Mouse (Mus musculus) heart, postnatal 0 days (tissue): ENCODE measurements around the gene Il17f. TPM values are rescaled to one million over a fixed set of nuclear protein-coding genes. Genes with fewer than 3 reads are reported as not detected.
"Not testable (repeated sequence)": the region's sequence is repeated elsewhere in the genome, so short reads cannot be mapped to it uniquely, and the experiment has no call there.

Experiments used
- ATAC-seq: fragments of 200-750 bp; cut with Nextera tagmentation; 2 replicates; pipeline ENCODE4 v1.8.0; 2017; ENCODE audit warnings: low read depth, moderate number of reproducible peaks, moderate library complexity; ENCODE audit not compliant: insufficient read depth
- DNase-seq: peaks from one replicate; pipeline ENCODE4 v3.0.0-alpha.2; 2016; ENCODE audit warnings: low spot score
- H3K27ac ChIP-seq: fragments of 300-500 bp; sonication (generic); 2 replicates; pipeline ENCODE4 v1.5.1; 2014; ENCODE audit warnings: low read depth, mild to moderate bottlenecking
- H3K27me3 ChIP-seq: fragments of 300-500 bp; sonication (generic); 2 replicates; pipeline ENCODE4 v1.6.1; 2014; ENCODE audit warnings: low read length, mixed read lengths; ENCODE audit not compliant: control insufficient read depth, insufficient read depth
- H3K36me3 ChIP-seq: fragments of 300-500 bp; sonication (generic); replicated peaks from 2 replicates; pipeline ENCODE4 v1.6.1; 2014; ENCODE audit warnings: low read length, mixed read lengths; ENCODE audit not compliant: control insufficient read depth, insufficient read depth
- H3K4me1 ChIP-seq: fragments of 300-500 bp; sonication (generic); 2 replicates; pipeline ENCODE4 v1.6.1; 2014; ENCODE audit warnings: antibody characterized with exemption; ENCODE audit not compliant: control insufficient read depth, insufficient read depth
- H3K4me2 ChIP-seq: fragments of 300-500 bp; sonication (generic); 2 replicates; pipeline ENCODE4 v1.6.1; 2014; ENCODE audit warnings: low read depth, mild to moderate bottlenecking, low read length, moderate library complexity
- H3K4me3 ChIP-seq: fragments of 300-500 bp; sonication (generic); 2 replicates; pipeline ENCODE4 v1.5.1; 2014; ENCODE audit warnings: low read depth, low read length
- H3K9ac ChIP-seq: fragments of 300-500 bp; sonication (generic); replicated peaks from 2 replicates; pipeline ENCODE4 v1.6.1; 2014; ENCODE audit warnings: low read depth, low read length, mixed read lengths
- H3K9me3 ChIP-seq: fragments of 300-500 bp; sonication (generic); replicated peaks from 2 replicates; pipeline ENCODE4 v1.6.1; 2016; ENCODE audit warnings: low read length; ENCODE audit not compliant: control insufficient read depth
- CTCF ChIP-seq: IDR thresholded peaks from 2 replicates; pipeline ENCODE4 v1.5.1; 2016; ENCODE audit warnings: antibody characterized with exemption, control low read depth, low read depth
- EP300 ChIP-seq: IDR thresholded peaks from 2 replicates; pipeline ENCODE4 v1.6.1; 2016; ENCODE audit warnings: antibody characterized with exemption, low read depth
- WGBS: fragments of 180-500 bp; shearing (Covaris S2); extraction: QIAGEN DNeasy Blood & Tissue Kit; methylation state at CpG from one replicate; pipeline ENCODE4 v1.1.7; 2014; 5-methylcytosine and 5-hydroxymethylcytosine counted together
- polyA plus RNA-seq: library from polyadenylated mRNA; unstranded; fragments of >200 nt; fragmentation: Nextera tagmentation; extraction: Ambion mirVana; gene quantifications from 2 replicates; pipeline ENCODE4 v1.2.1, GENCODE M21; 2015
- total RNA-seq: library from RNA; depleted of rRNA; stranded (reverse); fragments of >200 nt; gene quantifications from 2 replicates; pipeline ENCODE4 v1.2.3, GENCODE M21; 2014; ENCODE audit warnings: low replicate concordance

The Il17f gene
- total and polyA plus RNA-seq, 2 experiments from 2014 or later, result not detected

DNA sequence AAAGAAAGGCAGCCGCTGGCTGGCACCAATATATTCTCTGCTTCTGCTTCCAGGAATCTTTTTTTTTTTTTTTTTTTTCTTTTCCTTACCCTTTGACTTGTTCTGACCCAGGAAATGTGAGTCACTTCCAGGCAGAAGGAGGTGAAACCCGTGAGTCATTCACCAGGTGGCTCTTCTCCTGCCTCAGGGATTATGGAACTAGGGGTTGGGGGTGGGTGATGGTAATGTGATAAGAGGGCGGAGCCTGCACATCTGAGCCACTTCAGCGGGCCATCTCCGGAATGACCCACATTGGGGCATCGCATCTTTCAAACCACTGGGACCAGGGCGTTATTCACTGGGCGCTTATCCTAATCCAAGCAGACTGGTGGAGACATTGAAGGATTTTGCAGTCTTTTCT is 3.4 kb downstream of the Il17f start:
- 34% methylated on average over 8 of the region's 8 CpGs for WGBS

DNA sequence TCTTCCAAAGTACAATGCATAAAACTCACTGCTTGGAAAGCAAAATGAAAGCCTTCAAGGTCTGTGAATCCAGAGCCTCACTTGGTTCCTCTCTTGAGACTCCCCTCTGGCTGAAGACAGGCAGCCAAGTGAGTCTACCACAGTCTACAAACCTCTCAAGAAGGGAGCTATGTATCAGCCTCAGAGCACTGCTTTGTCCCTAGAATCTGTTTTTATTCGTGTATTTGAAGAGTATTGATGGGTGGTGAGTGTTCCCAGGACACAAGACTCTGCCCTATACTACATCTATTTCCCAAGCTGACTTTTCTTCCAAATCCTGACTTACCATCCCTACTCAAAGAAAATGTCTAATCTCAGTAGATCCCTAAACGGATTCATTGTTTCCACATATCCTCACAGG is 12.1 kb downstream of the Il17f start:
- WGBS, result 61% methylated on average over 2 of the region's 2 CpGs
- Histone ChIP-seq H3K36me3 (no peaks in the 10 kb centered on the region), H3K27me3 (no peaks in the 10 kb centered on the region), H3K9ac (no peak overlapping the region), H3K4me2 (no peak overlapping the region), H3K4me3 (no peak overlapping the region), H3K27ac (no peak overlapping the region), H3K9me3 (no peaks in the 10 kb centered on the region), H3K4me1 (no peaks in the 10 kb centered on the region)
- ATAC-seq (no peak), DNase-seq (no peak)
- TF ChIP-seq CTCF (no peak), EP300 (no peak)

More for the DNA sequence above, 3.4 kb downstream of the Il17f start:
- no peak overlapping the region for H3K27ac ChIP-seq
- no peak overlapping the region for H3K4me3 ChIP-seq
- TF ChIP-seq EP300, result no peak
- TF ChIP-seq CTCF, result no peak
- no peaks in the 10 kb centered on the region for H3K4me1 ChIP-seq
- H3K9ac ChIP-seq, result no peak overlapping the region
- no peaks in the 10 kb centered on the region for H3K27me3 ChIP-seq
- ATAC-seq, result no peak
- DNase-seq, result no peak
- H3K4me2 ChIP-seq, result no peak overlapping the region
- H3K9me3 ChIP-seq, result no peaks in the 10 kb centered on the region
- H3K36me3 ChIP-seq, result no peaks in the 10 kb centered on the region

GRCm38 (mm10) chr1:20774026-20774730 is 16.2 kb downstream of the Il17f start:
- ATAC-seq, H3K9ac ChIP-seq, DNase-seq, H3K4me3 ChIP-seq, H3K27me3 ChIP-seq, H3K27ac ChIP-seq, H3K36me3 ChIP-seq, H3K4me2 ChIP-seq, H3K9me3 ChIP-seq, H3K4me1 ChIP-seq: not testable (repeated sequence)
- WGBS, result 79% methylated on average over 4 of the region's 4 CpGs

GRCm38 (mm10) chr1:20766526-20766925 is 23.9 kb downstream of the Il17f start:
- H3K27me3 ChIP-seq, result no peaks in the 10 kb centered on the region
- no peaks in the 10 kb centered on the region; the same call in 1 of the 2 replicates for H3K9me3 ChIP-seq
- TF ChIP-seq CTCF, result no peak
- no peak for TF ChIP-seq EP300
- 61% methylated on average over 6 of the region's 6 CpGs for WGBS
- H3K4me1 ChIP-seq, result no peaks in the 10 kb centered on the region
- H3K9ac ChIP-seq, result no peak overlapping the region
- no peak overlapping the region for H3K4me2 ChIP-seq
- DNase-seq (no peak), ATAC-seq (no peak)
- H3K36me3 ChIP-seq, result no peaks in the 10 kb centered on the region
- H3K4me3 ChIP-seq, result no peak overlapping the region
- no peak overlapping the region for H3K27ac ChIP-seq

GRCm38 (mm10) chr1:20761411-20761810 is 29.0 kb downstream of the Il17f start:
- ATAC-seq, result no peak
- 81% methylated on average over 4 of the region's 4 CpGs for WGBS
- H3K9ac ChIP-seq, result no peak overlapping the region

DNA sequence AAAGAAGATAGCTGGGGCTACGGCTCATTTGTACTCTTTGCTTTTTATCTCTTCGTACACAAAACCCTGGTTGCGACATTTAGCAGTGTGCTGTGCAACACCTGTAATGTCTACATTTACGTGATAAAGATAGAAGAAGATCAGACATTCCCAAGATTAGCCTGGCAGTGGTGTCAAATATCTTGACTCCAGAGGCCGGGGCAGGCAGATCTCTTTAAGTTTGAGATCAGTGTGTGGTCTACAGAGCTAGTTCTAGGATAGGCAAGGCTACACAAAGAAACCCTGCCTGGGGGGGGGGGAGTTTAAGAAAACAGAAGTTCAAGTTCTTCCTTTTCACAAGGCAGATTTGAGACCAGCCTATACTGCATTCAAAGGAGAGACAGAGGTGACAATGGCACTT is 30.1 kb downstream of the Il17f start:
- no peak overlapping the region for H3K9ac ChIP-seq
- WGBS, result 57% methylated on average over 5 of the region's 5 CpGs
- H3K4me2 ChIP-seq, result no peak overlapping the region
- no peaks in the 10 kb centered on the region for H3K4me1 ChIP-seq
- TF ChIP-seq CTCF, result no peak
- no peak for TF ChIP-seq EP300
- DNase-seq (no peak), ATAC-seq (no peak)
- H3K9me3 ChIP-seq, result no peaks in the 10 kb centered on the region; the same call in 1 of the 2 replicates
- no peaks in the 10 kb centered on the region for H3K27me3 ChIP-seq
- H3K4me3 ChIP-seq, result no peak overlapping the region
- no peak overlapping the region for H3K27ac ChIP-seq
- H3K36me3 ChIP-seq, result no peaks in the 10 kb centered on the region

More at GRCm38 (mm10) chr1:20761411-20761810, 29.0 kb downstream of the Il17f start:
- H3K27me3 ChIP-seq, result no peaks in the 10 kb centered on the region
- H3K4me2 ChIP-seq, result no peak overlapping the region
- no peak overlapping the region for H3K27ac ChIP-seq
- no peaks in the 10 kb centered on the region; the same call in 1 of the 2 replicates for H3K9me3 ChIP-seq
- H3K36me3 ChIP-seq, result no peaks in the 10 kb centered on the region
- TF ChIP-seq EP300, result no peak
- TF ChIP-seq CTCF, result no peak
- no peak overlapping the region for H3K4me3 ChIP-seq
- no peak for DNase-seq
- H3K4me1 ChIP-seq, result no peaks in the 10 kb centered on the region
